Mouse (Mus musculus) ES-CJ7 (cell line): Measurements from ENCODE around the gene Gart.
A peak's percentile ranks its signal among the peaks of the same experiment; 100 is the strongest.

Experiments
- DNase-seq: peaks from one replicate; pipeline ENCODE4 v3.0.0; 2011; ENCODE audit warnings: low read depth, low spot score

The Gart gene

DNA sequence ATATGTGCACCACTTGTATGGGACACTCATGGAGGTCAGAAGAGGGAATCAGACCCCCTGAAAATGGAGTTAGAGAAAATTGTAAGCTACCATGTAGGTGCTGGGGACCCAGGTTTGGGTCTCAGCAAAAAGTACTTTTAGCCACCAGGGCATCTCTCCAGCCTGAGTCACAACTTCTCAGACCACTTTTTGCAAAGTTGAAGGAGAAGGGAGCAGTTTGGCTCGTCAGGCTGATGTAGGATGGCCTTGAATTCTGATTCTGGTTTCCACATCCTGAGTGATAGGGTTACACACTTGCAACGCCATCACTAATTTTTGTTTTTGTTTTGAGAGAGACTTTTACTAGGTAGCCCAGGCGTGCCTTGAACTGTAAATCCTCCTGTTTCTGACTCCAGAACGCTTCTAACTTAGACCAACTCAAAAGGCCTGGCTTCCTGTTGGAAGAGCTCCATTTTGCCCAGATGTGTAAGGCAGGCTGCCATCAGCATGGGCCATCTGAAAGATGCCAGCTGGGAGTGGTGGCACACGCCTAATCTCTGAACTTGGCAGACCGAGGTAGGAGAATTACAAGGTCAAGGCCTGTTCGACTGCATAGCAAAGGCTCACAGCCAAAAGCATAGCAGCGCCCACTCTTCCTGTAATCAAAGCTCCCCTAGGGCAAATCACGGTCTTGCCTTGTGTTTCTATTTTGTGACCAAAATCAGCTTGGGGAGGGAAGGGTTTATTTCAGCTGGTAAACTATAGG, 37.1 kb downstream of the Gart start:
- DNase-seq: no peak

DNA sequence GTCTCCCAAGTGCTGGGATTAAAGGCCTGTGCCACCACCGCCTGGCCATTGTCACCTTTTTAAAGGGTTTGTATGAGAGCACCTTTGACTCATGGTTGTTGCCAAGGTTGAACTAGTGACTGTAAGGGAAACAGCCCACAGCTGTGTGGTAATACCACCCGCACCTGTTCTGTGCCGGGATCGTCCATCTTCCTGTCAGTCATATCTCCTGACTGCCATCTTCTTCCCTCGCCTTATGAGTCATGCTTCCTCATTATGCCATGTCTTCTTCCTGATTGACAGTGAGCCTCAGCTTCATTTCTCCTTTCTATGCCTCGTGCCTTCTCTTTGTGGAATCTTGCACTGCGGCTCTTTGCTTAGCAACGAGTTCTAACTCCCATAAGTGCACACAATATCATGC, 39.8 kb downstream of the Gart start:
- no peak for DNase-seq

DNA sequence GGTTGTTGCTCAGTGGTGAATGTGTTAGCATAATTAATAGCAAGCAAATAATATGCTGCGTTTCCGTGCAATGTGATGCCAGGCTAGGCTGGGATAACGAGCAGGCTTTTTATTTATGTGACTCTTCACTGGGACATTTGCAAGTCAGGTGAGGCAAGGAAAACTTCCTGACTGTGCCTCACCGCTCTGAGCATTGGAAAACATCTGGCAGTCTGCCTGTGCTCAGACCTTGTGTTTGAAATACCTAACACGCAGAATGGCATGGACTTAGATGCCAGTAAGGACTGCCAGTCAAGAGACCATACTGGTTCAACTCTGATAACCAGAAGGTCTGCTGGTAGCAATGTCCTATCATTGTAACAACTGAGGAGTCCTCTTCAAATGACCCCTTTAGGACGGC, 41.6 kb downstream of the Gart start:
- DNase-seq: no peak

DNA sequence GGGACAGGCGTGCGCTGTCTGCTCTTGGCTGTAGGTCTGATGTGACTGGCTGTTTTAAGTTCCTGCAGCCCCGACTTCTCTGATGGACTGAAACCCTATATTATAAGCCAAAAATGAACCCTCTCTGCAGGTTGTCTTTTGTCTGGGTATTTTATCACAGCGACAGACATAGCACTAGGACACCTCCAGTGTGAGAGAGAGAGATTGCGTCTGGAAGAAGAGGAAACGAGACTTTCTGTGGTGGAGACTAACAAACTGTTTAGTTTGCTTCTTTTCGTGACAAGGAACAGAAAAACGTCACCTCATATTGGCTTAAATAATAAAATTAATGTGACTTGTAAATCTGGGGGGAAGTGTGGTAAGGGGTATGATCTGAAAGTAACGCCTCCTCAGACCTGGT, 45.1 kb downstream of the Gart start:
- no peak for DNase-seq

DNA sequence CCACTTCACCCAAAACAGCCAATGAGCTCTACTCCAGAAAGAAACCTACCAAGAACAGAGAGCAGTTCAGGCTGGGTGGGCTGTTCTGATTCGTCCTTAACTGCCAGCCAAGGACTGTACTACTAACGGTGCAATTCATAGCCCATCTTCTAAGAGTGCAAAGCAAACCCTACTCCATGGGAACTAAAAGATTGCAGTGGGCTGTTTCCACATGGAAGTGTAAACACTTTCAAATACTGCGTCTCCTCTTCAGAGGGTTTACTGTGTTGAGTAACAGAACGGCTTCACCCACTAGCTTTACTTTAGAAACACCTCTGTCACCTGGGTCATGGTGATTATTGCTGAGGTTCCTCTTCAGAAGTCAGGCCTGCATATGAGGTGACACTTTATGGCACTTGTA, 45.7 kb downstream of the Gart start:
- no peak for DNase-seq

- DNase-seq: no peak
Observed at GRCm38 (mm10) chr16:91599242-91599641, 47.5 kb downstream of the Gart start.

GRCm38 (mm10) chr16:91597672-91598010, 49.1 kb downstream of the Gart start, which contains the start of gene Tmem50b:
TSS of gene Tmem50b (minus strand) at chr16:91597800.
- DNase-seq: peak; percentile 97

GRCm38 (mm10) chr16:91596779-91597671, 49.7 kb downstream of the Gart start:
- DNase-seq: peak; percentile 37

- peak; percentile 23 for DNase-seq
Observed at GRCm38 (mm10) chr16:91596397-91596778, 50.4 kb downstream of the Gart start.

DNA sequence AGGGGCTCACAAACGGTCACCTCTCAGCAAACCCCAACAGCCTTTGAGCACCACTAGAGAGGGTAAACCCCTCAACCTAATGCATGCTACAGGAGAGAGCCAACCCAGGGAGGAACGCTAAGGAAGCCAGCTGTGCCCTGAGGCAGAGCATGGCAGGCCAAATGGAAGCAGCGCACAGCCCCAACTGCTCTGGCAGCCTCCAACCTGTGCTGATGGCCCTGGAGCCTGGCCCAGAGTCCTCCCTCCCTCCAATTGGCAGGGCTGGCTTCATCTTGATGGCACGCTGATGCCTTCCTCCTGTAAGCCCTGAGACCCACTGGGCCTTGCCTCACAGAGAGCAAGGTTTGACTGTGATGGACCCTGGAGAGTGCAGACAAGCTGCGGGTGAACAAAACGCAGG, 51.7 kb downstream of the Gart start:
- no peak for DNase-seq

GRCm38 (mm10) chr16:91593262-91593661, 53.5 kb downstream of the Gart start:
- DNase-seq: no peak

DNA sequence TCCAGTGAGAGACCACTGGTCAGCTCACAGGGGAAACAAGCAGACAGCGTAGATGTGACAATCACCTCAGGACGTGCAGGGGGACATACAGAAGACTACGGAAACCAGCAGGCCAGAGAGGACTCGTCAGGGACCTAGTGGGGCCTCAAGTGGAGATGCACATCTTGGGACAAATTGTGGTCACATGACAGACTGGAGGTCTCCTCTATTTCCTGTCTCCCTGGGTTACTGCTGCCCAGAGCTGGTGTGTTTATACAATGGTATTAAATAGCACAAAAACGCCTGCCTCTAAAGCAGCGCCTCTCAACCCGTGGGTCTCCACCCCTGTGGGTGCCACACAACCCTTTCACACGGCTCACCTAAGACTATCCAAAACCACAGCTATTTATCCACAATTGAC, 54.6 kb downstream of the Gart start:
- no peak for DNase-seq

DNA sequence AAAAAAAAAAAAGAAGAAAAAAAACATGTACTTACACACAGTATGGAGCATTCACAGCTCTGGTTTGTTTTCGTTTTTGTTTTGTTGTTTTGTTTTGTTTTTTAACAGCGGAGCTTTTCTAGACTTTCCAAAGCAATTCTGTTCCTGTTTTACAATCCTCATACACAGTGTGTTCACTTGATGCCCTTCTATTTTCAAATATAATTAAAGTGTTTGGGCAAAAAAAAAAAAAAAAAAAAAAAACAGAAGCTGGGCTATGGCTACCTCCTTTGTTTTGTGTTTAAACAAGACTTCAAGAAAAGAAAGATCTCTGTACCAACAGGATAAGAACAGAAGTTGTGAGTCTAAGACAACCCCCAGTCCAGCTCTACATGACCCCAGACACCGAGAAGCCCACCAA, 58.0 kb downstream of the Gart start:
- no peak for DNase-seq

DNA sequence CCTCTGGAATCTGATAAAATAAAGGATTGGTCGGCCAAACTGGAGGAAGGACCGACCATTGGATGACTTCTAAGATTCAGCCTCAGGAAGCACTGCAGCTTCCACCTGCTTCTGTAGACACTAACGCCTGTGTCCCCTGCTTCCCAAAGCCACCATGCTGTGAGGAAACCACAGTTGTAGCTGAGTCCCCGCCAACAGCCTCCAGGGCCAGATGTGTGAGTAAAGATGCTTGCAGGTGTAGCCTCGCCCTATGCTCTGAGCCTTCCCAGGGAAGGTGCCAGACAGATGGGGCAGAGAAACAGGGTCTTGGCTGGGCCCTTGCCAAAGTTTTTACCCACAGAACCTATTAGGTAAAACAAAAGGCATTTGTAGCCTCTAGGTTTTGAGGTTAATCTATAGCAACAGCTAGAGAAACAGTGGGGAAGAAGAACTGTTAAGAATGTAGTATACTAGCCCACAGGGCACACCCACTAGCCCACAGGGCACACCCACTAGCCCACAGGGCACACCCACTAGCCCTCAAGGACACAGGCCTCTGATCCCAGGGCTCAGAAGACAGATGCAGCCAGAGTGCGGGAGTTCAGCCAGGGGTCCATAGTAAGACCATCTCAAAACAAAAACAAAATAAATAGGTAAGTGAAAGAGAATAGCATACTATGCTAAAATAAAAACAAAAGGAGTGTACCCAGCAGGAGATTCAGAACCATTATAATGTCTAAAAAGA, 58.9 kb downstream of the Gart start:
- DNase-seq: peak; percentile 56

DNA sequence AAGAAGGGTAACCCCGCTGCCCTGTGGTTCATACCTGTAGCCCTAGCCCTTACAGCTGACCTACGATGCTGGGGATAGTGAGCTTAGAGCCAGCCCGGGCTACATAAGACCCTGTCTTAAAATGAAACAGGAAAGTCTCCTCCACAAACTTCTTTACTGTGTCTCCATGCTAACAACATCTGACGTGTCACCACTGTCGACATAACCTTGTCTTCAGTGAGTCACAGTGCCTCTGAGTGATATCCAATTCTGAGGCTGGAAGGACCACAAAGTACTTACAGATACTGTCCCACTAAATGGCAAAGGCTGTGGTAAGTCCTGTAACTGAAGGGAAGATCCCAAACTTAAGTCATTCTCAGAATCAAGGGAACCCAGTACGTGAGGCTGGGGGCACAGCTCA, 60.5 kb downstream of the Gart start:
- no peak for DNase-seq

GRCm38 (mm10) chr16:91585617-91586016, 61.1 kb downstream of the Gart start:
- DNase-seq: no peak

GRCm38 (mm10) chr16:91582307-91582706, 64.4 kb downstream of the Gart start:
- peak; percentile 61 for DNase-seq

DNA sequence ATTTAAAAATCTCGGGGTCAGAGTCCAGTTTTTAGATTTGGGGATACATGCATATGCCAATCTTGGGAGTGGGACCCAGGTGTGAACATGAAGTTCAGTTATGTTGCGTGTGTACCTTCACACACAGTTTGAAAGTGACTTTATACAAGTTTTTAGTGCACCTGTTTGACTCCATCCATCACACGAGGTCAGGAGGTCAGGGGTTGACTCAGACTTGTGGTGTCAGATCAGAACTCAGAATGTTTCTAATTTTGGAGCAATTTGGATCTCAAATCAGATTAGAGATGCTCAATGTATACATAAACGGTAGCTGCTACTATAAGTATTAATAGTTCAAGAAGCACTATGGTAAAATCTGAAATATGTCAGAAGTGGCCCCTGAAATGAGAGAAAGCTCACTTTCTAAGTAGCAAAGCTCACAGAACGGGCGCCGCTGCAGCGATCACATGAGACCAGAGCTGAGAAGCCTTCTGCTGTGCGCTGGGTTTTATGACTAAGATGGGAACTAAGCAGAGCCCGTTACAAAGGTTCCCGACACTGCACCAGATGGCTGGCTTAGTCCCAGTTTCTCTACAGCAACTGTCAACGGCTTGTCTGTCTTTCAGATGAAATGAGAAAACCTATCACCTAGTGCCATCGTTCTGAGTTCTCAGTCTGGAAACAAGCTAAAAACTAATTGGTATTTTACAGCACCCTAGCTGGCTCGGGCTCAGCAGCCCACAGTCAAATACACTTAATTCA, 67.6 kb downstream of the Gart start:
- DNase-seq: no peak

- DNase-seq: no peak
Observed at GRCm38 (mm10) chr16:91575151-91575550, 71.6 kb downstream of the Gart start.
